Mouse (Mus musculus) limb, embryonic 14.5 days (tissue): Measurements from ENCODE around the gene Psmb3. TPM values are rescaled to one million over a fixed set of nuclear protein-coding genes. Genes with fewer than 3 reads are reported as not detected.

ENCODE experiments used
- ATAC-seq: fragments of 200-750 bp; cut with Nextera tagmentation; 2 replicates; pipeline ENCODE4 v1.8.0; 2017; ENCODE audit warnings: low read depth, moderate number of reproducible peaks, moderate TSS enrichment; ENCODE audit not compliant: low FRiP score
- DNase-seq: peaks from one replicate; pipeline ENCODE4 v3.0.0-alpha.2; 2015; ENCODE audit warnings: low spot score
- H3K27ac ChIP-seq: fragments of 300-500 bp; sonication (generic); replicated peaks from 2 replicates; pipeline ENCODE4 v1.5.1; 2014; ENCODE audit warnings: low read depth, mild to moderate bottlenecking, low read length, moderate library complexity, mixed read lengths
- H3K27me3 ChIP-seq: fragments of 300-500 bp; sonication (generic); 2 replicates; pipeline ENCODE4 v1.6.1; 2014; ENCODE audit warnings: low read length, mixed read lengths; ENCODE audit not compliant: control insufficient read depth, insufficient read depth
- H3K36me3 ChIP-seq: fragments of 300-500 bp; sonication (generic); 2 replicates; pipeline ENCODE4 v1.6.1; 2014; ENCODE audit warnings: mild to moderate bottlenecking, low read length, moderate library complexity, mixed read lengths; ENCODE audit not compliant: control insufficient read depth, insufficient read depth
- H3K4me1 ChIP-seq: fragments of 300-500 bp; sonication (generic); 2 replicates; pipeline ENCODE4 v1.6.1; 2014; ENCODE audit warnings: antibody characterized with exemption, low read length, mixed read lengths; ENCODE audit not compliant: control insufficient read depth, insufficient read depth
- H3K4me2 ChIP-seq: fragments of 300-500 bp; sonication (generic); replicated peaks from 2 replicates; pipeline ENCODE4 v1.6.1; 2014; ENCODE audit warnings: low read depth, mild to moderate bottlenecking, low read length, moderate library complexity; ENCODE audit not compliant: severe bottlenecking
- H3K4me3 ChIP-seq: fragments of 300-500 bp; sonication (generic); replicated peaks from 2 replicates; pipeline ENCODE4 v1.5.1; 2014; ENCODE audit warnings: low read length
- H3K9ac ChIP-seq: fragments of 300-500 bp; sonication (generic); 2 replicates; pipeline ENCODE4 v1.6.1; 2014; ENCODE audit warnings: mild to moderate bottlenecking, low read depth, low read length, moderate library complexity; ENCODE audit not compliant: severe bottlenecking
- H3K9me3 ChIP-seq: fragments of 300-500 bp; sonication (generic); 2 replicates; pipeline ENCODE4 v1.6.1; 2016; ENCODE audit warnings: low read length; ENCODE audit not compliant: control insufficient read depth
- POLR2A ChIP-seq: fragments of 200-500 bp; IDR thresholded peaks from 2 replicates; pipeline ENCODE4 v1.8.0; 2012; ENCODE audit warnings: inconsistent platforms, mild to moderate bottlenecking, moderate library complexity, borderline replicate concordance; ENCODE audit not compliant: insufficient read depth, insufficient read length; ENCODE audit errors: extremely low read depth
- WGBS: fragments of 180-500 bp; shearing (Covaris S2); extraction: QIAGEN DNeasy Blood & Tissue Kit; methylation state at CpG from one replicate; pipeline ENCODE4 v1.1.7; 2014; 5-methylcytosine and 5-hydroxymethylcytosine counted together
- polyA plus RNA-seq, 2 experiments: library from polyadenylated mRNA; depleted of rRNA in 1 of 2; stranded (reverse) in 1 of 2; unstranded in 1 of 2; fragments of >200 nt; fragmentation: Nextera tagmentation in 1 of 2; extraction: Ambion mirVana in 1 of 2; gene quantifications; 2 replicates each; pipeline versions ENCODE4 v1.2.1 to v1.2.3; 2012 to 2014

The Psmb3 gene
- polyA plus RNA-seq, 2 experiments, result 368 to 508 TPM

DNA sequence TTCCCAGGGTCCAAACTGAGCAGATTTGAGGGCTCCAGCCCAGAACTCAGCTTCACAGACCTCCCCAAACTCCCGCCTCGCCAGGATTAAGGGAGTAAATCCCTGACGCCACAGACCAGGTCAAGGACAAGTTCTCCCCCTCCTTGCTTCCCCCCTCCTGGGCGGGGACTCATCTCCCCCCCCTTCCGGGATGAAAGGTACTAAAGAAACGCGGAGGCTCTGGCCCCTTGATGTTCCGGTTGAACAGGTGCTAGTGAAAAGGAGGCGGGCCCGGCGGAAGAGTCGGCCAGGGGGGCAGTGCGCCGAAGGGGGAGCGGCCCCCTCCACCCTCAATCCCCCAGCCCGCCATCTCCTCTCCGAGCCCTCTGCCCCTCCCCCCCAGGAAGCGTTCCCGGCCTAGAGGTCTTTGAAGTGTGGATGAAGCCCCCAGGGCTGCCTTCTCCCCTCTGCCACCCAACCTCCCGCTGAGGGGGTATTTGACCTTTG, 41.5 kb upstream of the Psmb3 start:
- WGBS, result 1% methylated on average over 9 of the region's 20 CpGs
- Histone ChIP-seq H3K27me3 (peaks cover 17% of the 10 kb centered on the region), H3K27ac (no peak overlapping the region), H3K9me3 (no peaks in the 10 kb centered on the region), H3K4me3 (peak overlapping the region; percentile 85), H3K4me1 (peaks cover 27% of the 10 kb centered on the region), H3K36me3 (peaks cover 14% of the 10 kb centered on the region), H3K9ac (0 out of 2 replicates have a peak overlapping the region, but pooled peaks have one; percentile 4), H3K4me2 (peak overlapping the region; percentile 63)
- TF ChIP-seq POLR2A, result no peak
- no peak for ATAC-seq
- DNase-seq, result peak; percentile 32

- Histone ChIP-seq H3K36me3 (peaks cover 21% of the 10 kb centered on the region), H3K27ac (no peak overlapping the region), H3K27me3 (peaks cover 17% of the 10 kb centered on the region), H3K9ac (peak overlapping the region; percentile 85; the same call in 1 of the 2 replicates), H3K9me3 (no peaks in the 10 kb centered on the region), H3K4me3 (peak overlapping the region; percentile 85), H3K4me1 (peaks cover 27% of the 10 kb centered on the region), H3K4me2 (peak overlapping the region; percentile 63)
- DNase-seq (peak; percentile 52), ATAC-seq (no peak)
- TF ChIP-seq POLR2A, result no peak
- 3% methylated on average over 21 of the region's 21 CpGs for WGBS
Observed at GRCm38 (mm10) chr11:97662207-97662892, 40.8 kb upstream of the Psmb3 start.

GRCm38 (mm10) chr11:97662893-97663527, 40.2 kb upstream of the Psmb3 start, which contains the start of gene Mllt6:
Mllt6 (plus strand) TSS chr11:97663414.
- TF ChIP-seq POLR2A, result no peak
- peak within 1 kb of the TSS; percentile 85 for H3K9ac ChIP-seq
- DNase-seq (peak; percentile 86), ATAC-seq (peak; percentile 73)
- peak within 1 kb of the TSS; percentile 71 for H3K27ac ChIP-seq
- H3K27me3 ChIP-seq, result peaks cover 17% of the 10 kb centered on the region
- peaks cover 27% of the 10 kb centered on the region for H3K4me1 ChIP-seq
- peak within 1 kb of the TSS; percentile 63 for H3K4me2 ChIP-seq
- peak within 1 kb of the TSS; percentile 85 for H3K4me3 ChIP-seq
- 3% methylated on average over 27 of the region's 76 CpGs for WGBS
- peaks cover 26% of the 10 kb centered on the region for H3K36me3 ChIP-seq
- H3K9me3 ChIP-seq, result no peaks in the 10 kb centered on the region

- no peaks in the 10 kb centered on the region for H3K9me3 ChIP-seq
- WGBS, result 0% methylated on average over 27 of the region's 57 CpGs
- peaks cover 17% of the 10 kb centered on the region for H3K27me3 ChIP-seq
- peak overlapping the region; percentile 85 for H3K4me3 ChIP-seq
- H3K4me2 ChIP-seq, result peak overlapping the region; percentile 63
- ATAC-seq (0 out of 2 replicates have a peak, but pooled peaks have one; percentile 11), DNase-seq (peak; percentile 52)
- H3K36me3 ChIP-seq, result peaks cover 33% of the 10 kb centered on the region
- peaks cover 27% of the 10 kb centered on the region for H3K4me1 ChIP-seq
- peak overlapping the region; percentile 85 for H3K9ac ChIP-seq
- TF ChIP-seq POLR2A, result no peak
- H3K27ac ChIP-seq, result peak overlapping the region; percentile 71
Observed at GRCm38 (mm10) chr11:97663528-97664338, 39.5 kb upstream of the Psmb3 start.

DNA sequence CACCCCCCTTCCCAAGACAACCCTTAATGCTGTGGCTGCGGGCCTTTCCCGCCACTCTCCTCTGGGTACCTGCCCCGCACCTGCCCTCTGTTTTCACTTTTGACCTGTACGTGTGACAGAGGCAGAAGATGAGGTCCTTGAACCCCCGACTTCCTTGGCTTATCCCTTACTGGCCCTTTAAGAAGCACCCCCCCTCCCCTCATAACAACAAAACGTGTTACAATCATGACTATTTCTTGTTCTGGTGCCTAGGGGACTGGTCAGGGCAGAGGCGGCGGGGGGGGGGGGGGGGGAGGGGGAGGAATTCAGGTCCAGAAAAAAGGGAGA, 38.9 kb upstream of the Psmb3 start:
- no peak for DNase-seq
- no peak for TF ChIP-seq POLR2A
- peaks cover 24% of the 10 kb centered on the region for H3K4me1 ChIP-seq
- no peak for ATAC-seq
- peaks cover 17% of the 10 kb centered on the region for H3K27me3 ChIP-seq
- H3K36me3 ChIP-seq, result peaks cover 39% of the 10 kb centered on the region
- 0% methylated on average over 6 of the region's 8 CpGs for WGBS
- H3K4me3 ChIP-seq, result peak overlapping the region; percentile 85
- peak overlapping the region; percentile 63 for H3K4me2 ChIP-seq
- H3K9ac ChIP-seq, result peak overlapping the region; percentile 85
- no peak overlapping the region for H3K27ac ChIP-seq
- no peaks in the 10 kb centered on the region for H3K9me3 ChIP-seq
